Mouse (Mus musculus): Measurements from ENCODE around the gene Sh3bp5l.

DNA sequence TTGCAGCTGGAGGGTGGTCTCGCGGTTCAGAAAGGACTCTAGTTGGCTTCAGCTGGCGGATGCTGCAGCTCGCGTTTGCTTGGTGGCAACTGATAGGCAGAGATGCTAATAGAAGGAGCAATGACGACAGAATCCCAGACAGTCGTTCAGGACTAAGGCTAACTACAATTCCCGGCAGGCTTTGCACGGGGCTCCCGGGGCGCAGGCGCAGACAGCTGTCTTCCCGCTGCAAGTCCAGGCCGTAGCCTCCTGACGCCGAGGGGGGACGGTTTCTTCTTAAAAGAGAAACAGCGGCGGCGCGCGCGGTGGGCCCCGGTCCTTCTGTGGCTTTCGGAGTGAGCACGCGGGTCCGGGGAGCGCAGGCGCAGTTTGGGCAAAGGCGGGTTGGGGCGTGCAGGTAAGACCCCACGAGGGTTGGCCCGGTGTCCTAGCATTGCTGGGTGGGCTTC is 23.6 kb upstream of the Sh3bp5l start, which contains the start of gene Zfp692:
- no peak for TF ChIP-seq CTCF (IDR thresholded peaks at IDR 0.05; ENCODE audit: extremely low read depth, insufficient read length, insufficient replicate concordance, low read depth, low read length)
- no peak; the same call in 1 of the 2 replicates for TF ChIP-seq POLR2A (IDR thresholded peaks at IDR 0.05; ENCODE audit: low read depth, low read length)
